ENCODE assay signal across 8 mouse cellular contexts in genomic region chr6:100495131-100495530, GRCm38 (mm10).
A peak's percentile ranks its signal among the peaks of the same experiment; 100 is the strongest.
DNase-seq lines count a peak whose midpoint lies in the region; ATAC-seq and TF ChIP-seq lines count a peak whose summit lies in the region.

No protein-coding gene starts in this region.

- no peaks in the 10 kb centered on the region for H3K36me3 ChIP-seq in ES-E14 (ENCODE audit: control insufficient read depth, insufficient read depth, low read length, poor library complexity, severe bottlenecking)
- no peaks in the 10 kb centered on the region for H3K36me3 ChIP-seq in stomach, embryonic 15.5 days

- peak; percentile 23 for DNase-seq in adrenal gland, postnatal 14 days
- no peak for DNase-seq in adrenal gland, postnatal 36 days
- peak; percentile 74 for DNase-seq in ES-E14 (ENCODE audit: low read depth, low spot score)
- peak; percentile 19 to 48 for DNase-seq in heart, postnatal 14 days
- DNase-seq in left cerebral cortex, postnatal 36 days (ENCODE audit: low spot score in 2 of 2) = peak; percentile 33 to 46
- DNase-seq in cerebellum, adult 11 months = no peak
- DNase-seq in spleen, postnatal 36 days (ENCODE audit: low spot score in 2 of 2) = no peak

- in situ Hi-C loops in ES-E14 (cut with MboI; ENCODE audit: low sequenced_read_pairs in 2 of 2, unreplicated experiment in 2 of 2) = no loop called here

- H3K27me3 ChIP-seq in stomach, embryonic 15.5 days (replicated peaks) = no peaks in the 10 kb centered on the region

- no peak overlapping the region for H3K4me3 ChIP-seq in ES-E14 (ENCODE audit: insufficient read depth in 1 of 2, low read depth in 1 of 2, low read length in 2 of 2, poor library complexity in 1 of 2, severe bottlenecking in 1 of 2)
- H3K4me3 ChIP-seq in stomach, embryonic 15.5 days (replicated peaks) = no peak overlapping the region

- H3K4me1 ChIP-seq in ES-E14 (ENCODE audit: control insufficient read depth in 2 of 2, insufficient read depth in 2 of 2, low read length in 2 of 2, poor library complexity in 1 of 2) = peaks cover 7 to 22% of the 10 kb centered on the region in 2 experiments
- H3K4me1 ChIP-seq in stomach, embryonic 15.5 days = no peaks in the 10 kb centered on the region

- no peak overlapping the region for H3K9ac ChIP-seq in ES-E14 (ENCODE audit: insufficient read depth, low read depth, low read length, poor library complexity, severe bottlenecking)
- H3K9ac ChIP-seq in stomach, embryonic 15.5 days = no peak overlapping the region

- H3K9me3 ChIP-seq in ES-E14 (ENCODE audit: control insufficient read depth, insufficient read depth, low read depth, low read length) = no peaks in the 10 kb centered on the region
- no peaks in the 10 kb centered on the region for H3K9me3 ChIP-seq in stomach, embryonic 15.5 days

- H3K4me2 ChIP-seq in stomach, embryonic 15.5 days = no peak overlapping the region

- ATAC-seq in stomach, embryonic 15.5 days (ENCODE audit: insufficient read depth, low FRiP score, low read depth) = peak; percentile 25; the same call in 1 of the 2 replicates

- 52% methylated on average over 12 of the region's 12 CpGs for WGBS in stomach, embryonic 15.5 days

- H3K27ac ChIP-seq in ES-E14 (ENCODE audit: insufficient read depth, low read depth, low read length, poor library complexity, severe bottlenecking) = no peak overlapping the region
- no peak overlapping the region for H3K27ac ChIP-seq in stomach, embryonic 15.5 days

- intact Hi-C loops in heart, postnatal 14 days (cut with DNase I) = no loop called here
- intact Hi-C loops in left cerebral cortex, postnatal 36 days (cut with DNase I) = no loop called here

TF ChIP-seq in ES-E14, 5 proteins besides CTCF, POLR2A, EP300 and RAD21:
- TF ChIP-seq CHD2 (IDR thresholded peaks at IDR 0.05; ENCODE audit: low read depth, low read length) = no peak
- TF ChIP-seq HCFC1 (IDR thresholded peaks at IDR 0.05; ENCODE audit: borderline replicate concordance, insufficient read depth, low read length) = no peak
- TF ChIP-seq ZNF384 (IDR thresholded peaks at IDR 0.05; ENCODE audit: low read depth, low read length) = no peak
- no peak for TF ChIP-seq MAFK (IDR thresholded peaks at IDR 0.05; ENCODE audit: insufficient read depth, low read depth, low read length)
- no peak for TF ChIP-seq ZC3H11A (IDR thresholded peaks at IDR 0.05; ENCODE audit: borderline replicate concordance, low read depth, low read length)

Comparison
In these comparisons a context has a peak if more than half of its experiments do, and no peak if none do; other contexts are left out.
1. DNase-seq: peak in adrenal gland, postnatal 14 days (single experiment), ES-E14 (single experiment), heart, postnatal 14 days (2 of 2) and left cerebral cortex, postnatal 36 days (2 of 2); none in adrenal gland, postnatal 36 days (0 of 2), cerebellum, adult 11 months (single experiment) and spleen, postnatal 36 days (0 of 2).